Mouse (Mus musculus): ENCODE measurements around the gene Borcs8.

DNA sequence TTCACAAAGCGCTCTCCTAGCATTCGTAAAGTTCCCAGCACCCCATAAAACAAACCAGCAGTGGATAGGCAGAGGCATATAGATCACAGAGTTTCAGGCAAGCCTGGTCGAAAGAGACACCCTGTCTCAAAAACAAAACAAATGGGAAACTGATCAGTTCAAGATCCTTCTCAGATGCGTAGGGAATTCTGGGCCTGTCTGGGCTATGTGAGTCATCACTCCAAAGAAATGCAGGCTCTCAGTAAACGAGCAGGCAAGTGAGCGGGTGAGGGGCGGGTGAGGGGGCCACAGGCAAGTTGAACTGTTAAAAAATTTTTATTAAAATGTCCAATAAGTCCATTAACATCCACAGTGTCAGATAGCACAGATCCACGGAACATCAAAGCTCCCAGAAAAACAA lies 46.5 kb upstream of the Borcs8 start:
- TF ChIP-seq CTCF (IDR thresholded peaks at IDR 0.05; ENCODE audit: insufficient read depth, low read depth, low read length) (no peak), POLR2A (IDR thresholded peaks at IDR 0.05; ENCODE audit: insufficient read depth, low read depth, low read length) (no peak)
